Mouse (Mus musculus) retina, postnatal 1 day (tissue): ENCODE results near the gene Tdo2.

ENCODE experiments used
- DNase-seq: peaks from one replicate; pipeline ENCODE4 v3.0.0-alpha.2; 2012

Gene Tdo2

DNA sequence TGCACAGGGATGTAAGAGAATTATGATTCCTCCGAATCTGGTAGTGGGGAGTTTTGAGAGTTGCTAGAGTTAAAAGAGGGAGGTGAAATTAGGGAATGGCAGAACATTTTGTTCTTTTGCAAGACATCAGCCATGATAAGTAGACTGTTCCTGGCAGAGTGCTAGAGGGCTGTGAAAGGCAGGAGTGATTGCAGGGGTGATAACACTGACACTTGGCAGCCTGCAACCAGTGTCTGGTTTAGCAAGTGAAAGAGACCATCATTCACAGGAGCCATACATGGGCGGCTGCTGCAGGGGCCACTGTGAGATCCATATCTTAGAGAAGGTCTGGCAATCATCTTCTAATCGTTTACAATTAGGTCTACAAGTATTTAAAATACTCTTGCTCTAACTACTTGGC lies 37.1 kb downstream of the Tdo2 start:
- DNase-seq: no peak

DNA sequence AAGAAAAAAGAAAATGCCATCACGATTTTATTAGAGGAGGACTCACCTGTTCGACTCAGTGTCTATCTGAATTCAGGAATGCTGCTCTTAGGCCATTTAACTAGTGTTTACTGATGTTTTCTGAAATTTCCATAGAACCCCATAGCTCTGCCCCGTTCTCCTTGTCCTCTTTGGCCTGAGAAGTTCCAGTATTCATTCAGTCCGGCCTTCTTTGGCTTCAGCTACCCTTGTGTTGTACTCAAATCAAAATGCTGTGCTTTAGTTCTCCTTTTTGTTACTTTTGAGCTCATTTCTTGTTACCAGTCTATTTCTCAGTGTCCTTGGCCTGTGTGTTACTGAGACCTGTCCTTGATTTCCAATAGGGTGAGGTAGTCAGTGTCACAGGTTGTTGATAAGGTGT lies 42.7 kb downstream of the Tdo2 start:
- DNase-seq: no peak

- DNase-seq: peak; percentile 86
Measured at GRCm38 (mm10) chr3:81932141-81933101, 43.6 kb downstream of the Tdo2 start, which contains the start of gene Ctso. Ctso (plus strand) TSS chr3:81932601.

DNA sequence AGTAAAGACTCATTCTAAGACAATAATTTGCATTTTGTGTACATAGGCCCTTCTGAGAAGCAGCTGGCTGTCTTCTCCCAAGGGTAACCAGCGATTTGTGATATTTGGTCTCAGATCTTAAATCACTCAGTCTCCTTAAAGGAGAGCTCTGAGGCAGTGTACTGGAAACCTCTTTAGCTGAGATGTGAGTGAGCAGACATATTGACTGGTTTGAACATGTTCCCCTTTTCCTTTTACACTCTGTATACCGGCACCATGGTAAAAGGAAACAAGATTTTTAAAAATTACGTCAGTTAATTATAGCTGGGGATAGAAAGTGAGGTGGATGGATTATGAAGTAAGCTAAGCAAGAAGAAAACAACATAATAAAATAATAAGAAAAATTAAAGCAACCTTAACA lies 44.3 kb downstream of the Tdo2 start:
- no peak for DNase-seq

- no peak for DNase-seq
Measured at GRCm38 (mm10) chr3:81929073-81929472, 46.9 kb downstream of the Tdo2 start.

DNA sequence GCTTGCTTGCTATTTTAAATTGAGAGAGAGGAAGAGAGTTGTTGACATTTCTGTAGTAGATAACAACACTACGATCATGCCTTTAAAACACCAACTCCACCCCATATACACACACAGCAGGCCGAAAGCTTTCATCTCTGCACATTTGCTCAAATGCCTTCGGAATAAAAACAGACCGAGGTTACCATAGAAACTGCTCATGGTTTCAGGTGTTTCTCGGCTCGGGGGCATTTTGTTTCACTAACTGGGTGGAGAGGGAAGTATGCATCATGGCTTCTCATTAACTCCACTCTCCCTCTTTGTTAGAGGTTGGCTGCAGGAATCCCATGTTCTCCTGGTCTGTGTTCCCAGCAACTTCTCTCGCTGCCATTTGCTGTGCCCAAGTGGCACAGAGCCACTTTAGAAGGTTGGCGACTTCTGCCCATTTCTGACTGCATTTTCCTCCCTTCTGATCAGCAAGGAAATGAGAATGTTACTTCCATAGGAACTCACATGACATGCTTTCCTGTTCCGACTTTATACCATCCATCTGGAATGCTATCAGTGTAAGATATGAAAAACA lies 49.2 kb downstream of the Tdo2 start:
- no peak for DNase-seq

GRCm38 (mm10) chr3:81925856-81926255 lies 50.1 kb downstream of the Tdo2 start:
- no peak for DNase-seq

GRCm38 (mm10) chr3:81924931-81925330 lies 51.1 kb downstream of the Tdo2 start:
- DNase-seq: peak; percentile 76

GRCm38 (mm10) chr3:81922910-81923309 lies 53.1 kb downstream of the Tdo2 start:
- no peak for DNase-seq

GRCm38 (mm10) chr3:81919681-81920080 lies 56.3 kb downstream of the Tdo2 start:
- DNase-seq: peak; percentile 89

DNA sequence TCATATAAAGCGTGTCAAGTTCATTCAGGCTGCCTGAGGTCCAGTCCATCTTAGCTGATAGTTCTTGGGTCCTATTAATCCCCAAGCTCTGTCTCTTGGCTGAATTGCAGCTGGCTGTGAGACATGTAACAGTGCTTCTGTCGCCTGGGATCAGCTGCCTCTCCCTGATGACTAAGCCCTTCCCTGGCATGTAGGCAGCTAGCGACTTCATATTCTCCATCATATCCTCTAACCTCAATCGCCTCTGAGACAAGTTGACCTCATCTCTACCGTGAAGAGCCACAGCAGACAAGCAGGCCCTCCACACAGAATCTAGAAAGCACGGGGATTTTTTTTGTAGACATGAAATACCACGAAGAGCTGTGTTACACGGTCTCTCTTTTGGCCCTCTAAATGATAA lies 57.8 kb downstream of the Tdo2 start:
- no peak for DNase-seq

DNA sequence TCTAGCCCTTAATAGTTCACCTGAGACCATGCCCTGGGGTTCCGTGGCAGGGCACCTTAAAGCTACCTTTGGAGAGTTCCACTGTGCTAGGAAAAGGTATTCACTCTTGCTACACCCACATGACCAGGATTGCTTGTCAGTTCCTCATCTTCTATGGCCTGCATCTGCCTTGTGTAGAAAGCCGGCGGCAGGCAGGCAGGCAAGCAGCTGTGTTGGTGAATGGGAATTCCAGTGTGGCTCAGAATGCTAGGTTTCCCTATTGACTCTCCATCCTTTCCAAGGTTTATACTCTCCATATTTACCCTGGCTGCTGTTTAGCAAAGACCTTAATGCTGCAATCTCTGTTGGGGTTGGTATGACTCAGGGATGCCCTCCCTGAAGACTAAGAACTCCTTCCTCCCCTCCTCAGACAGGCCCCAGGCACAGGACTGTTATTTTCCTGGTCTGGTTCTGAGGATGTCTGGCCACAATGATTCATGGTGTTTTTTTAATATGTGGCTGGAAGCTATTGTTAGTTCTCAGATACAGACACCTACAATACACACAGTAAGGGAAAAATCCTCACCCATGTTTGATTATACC lies 58.6 kb downstream of the Tdo2 start:
- no peak for DNase-seq

DNA sequence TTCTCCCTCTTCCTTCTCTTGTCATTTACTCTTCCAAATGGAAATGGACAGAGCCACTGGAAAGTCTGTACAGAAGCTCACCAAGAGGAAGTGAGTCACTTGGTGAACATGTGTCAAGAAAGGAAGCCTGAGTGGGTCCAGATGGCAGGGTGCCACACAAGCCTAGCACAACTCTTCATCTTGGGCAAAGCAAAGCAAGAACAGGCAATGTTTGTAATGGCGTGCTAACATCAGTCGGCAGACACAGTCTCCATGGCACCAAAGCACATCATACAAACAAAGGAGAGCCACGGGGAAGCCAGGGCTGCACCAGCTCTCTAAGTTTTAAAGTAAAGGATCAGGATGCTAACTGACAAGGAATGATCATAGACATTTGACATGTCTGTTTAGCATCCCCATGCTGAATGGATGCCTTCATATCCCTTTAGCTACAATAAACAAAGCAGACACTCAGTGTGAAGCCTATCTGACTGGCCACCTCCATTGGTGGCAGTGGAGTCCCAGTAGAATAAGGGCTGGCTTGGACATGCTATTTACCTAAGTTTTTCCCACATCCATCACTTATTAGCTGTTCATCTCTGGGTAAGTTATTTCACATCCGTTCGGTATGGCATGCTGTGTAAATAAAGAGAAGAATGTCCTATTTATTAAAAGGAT lies 59.8 kb downstream of the Tdo2 start:
- DNase-seq: no peak

DNA sequence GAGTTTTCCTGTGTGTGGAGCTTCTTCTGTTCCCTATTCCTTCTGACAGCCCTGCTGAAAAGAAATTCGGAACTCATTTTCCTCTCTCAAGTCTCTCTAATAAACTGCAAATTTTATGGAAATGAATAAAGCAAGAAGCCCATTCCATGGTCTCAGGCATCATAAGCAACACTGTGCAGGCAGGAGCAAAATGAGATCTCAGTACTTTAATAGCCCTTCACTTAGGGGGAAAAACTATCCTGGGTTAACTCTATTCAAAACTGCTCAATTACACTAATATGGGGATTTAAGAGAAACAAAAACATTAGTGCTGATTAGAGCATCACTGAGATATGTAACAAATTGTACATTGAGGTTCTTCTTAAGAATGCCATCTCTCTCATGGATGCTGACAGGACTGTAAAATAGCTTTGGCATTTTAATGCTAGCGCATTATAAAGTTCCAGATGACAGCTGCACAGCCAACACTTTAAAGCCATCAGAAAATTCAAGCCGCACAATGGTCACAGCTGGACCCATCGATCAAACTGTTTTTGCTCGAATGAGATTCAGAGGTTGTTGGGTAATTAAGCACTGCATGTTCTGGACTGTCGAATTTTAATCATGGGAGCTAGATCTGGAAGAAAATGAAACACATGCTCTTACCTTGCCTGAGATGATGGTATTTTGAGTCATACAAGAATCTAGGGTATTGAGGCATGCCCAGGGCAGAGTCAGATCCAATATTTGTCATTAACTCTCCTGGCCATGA lies 65.5 kb downstream of the Tdo2 start:
- no peak for DNase-seq
